ENCODE assay signal across 24 mouse cellular contexts in the genomic region with DNA sequence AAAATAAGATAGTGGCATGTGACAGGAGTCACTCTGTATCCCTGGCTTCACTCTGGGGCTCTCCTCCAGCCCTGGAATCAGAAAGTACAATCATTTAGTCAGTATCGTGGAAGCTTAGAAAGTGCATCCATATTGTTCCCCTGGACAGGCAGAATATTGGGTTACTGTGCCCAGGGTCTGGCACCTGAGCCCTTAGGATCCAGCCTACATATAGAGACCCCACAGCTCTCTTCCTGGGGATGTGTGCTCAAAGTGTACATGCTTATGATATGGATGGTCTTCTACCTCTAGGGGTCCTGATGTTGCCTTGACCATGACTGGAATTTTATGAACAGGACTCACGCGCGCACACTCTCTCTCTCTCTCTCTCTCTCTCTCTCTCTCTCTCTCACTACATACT. TPM values are rescaled to one million over a fixed set of nuclear protein-coding genes. Genes with fewer than 3 reads are reported as not detected.
"Had no signal": no experiment of that assay in that cellular context is flagged by ENCODE, and none has a peak within 500 bp of the region (broad histone marks: within the 10 kb centered on the region; RNA-seq: fewer than 3 reads in every experiment).

No protein-coding gene starts in this region.

- DNase-seq: gastrocnemius, adult 2 months; gastrocnemius, postnatal 10 days; gastrocnemius, postnatal 25 days; heart, adult 2 months; heart, postnatal 10 days; heart, postnatal 4 days; kidney, adult 18-20 months; kidney, adult 8-10 months; kidney, postnatal 10 days; kidney, postnatal 4 days; layer of hippocampus, adult 9-11 months; liver; liver, embryonic 13.5 days had no signal

- H3K4me3 ChIP-seq: gastrocnemius, adult 2 months; heart, adult 2 months; heart, embryonic 10.5 days; heart, embryonic 12.5 days; hindbrain, embryonic 10.5 days; hindbrain, embryonic 12.5 days; intestine, embryonic 15.5 days; left cerebral cortex, adult 2 months; limb, embryonic 10.5 days; limb, embryonic 12.5 days; liver, embryonic 13.5 days; liver, embryonic 15.5 days had no signal

- H3K27ac ChIP-seq: gastrocnemius, adult 2 months; heart, adult 2 months; heart, embryonic 10.5 days; hindbrain, embryonic 10.5 days; hindbrain, embryonic 12.5 days; hindbrain, embryonic 14.5 days; intestine, embryonic 15.5 days; left cerebral cortex, adult 2 months; limb, embryonic 10.5 days; limb, embryonic 12.5 days; liver, embryonic 13.5 days; liver, embryonic 15.5 days had no signal

RNA-seq across cellular contexts. Expression of a gene that starts 14.4 kb away (rescaled TPM):
- total RNA-seq: granulocyte monocyte progenitor cell, adult 5-6 weeks had no signal
